Mouse (Mus musculus): ENCODE data around the gene Gm12830.

Gene Gm12830

DNA sequence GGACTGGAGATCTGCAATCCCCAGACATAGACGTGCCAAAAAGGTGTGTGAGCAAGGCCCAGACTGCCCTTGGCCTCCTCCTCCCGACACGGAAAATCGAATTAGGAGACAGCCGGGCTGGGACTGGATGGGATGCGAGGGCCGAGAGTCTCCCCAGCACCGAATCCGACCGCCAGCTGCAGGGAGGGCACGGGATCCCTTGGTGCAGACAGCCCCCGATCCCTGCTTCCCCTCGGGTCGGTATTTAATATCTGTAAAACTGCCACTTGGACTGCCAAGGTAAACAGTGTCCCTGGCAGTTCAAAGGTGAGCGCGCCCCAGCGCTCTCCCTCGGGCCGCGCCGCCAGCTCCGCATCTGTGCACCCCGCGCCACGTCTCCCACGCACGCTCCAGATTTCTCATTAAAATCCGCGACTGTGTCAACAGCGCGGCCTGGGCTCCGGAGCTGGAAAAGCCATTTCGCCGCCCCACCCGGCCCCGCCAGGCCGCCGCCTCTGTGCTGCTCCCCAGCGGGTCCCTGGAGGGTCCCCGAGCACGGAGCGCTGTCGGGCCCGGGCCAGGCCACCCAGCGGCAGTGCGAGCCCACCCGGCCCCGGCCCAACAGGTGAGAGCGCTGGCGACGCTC is 21.7 kb downstream of the Gm12830 start:
- peak; percentile 65 for DNase-seq (ENCODE audit: extremely low spot score, low spot score)

DNA sequence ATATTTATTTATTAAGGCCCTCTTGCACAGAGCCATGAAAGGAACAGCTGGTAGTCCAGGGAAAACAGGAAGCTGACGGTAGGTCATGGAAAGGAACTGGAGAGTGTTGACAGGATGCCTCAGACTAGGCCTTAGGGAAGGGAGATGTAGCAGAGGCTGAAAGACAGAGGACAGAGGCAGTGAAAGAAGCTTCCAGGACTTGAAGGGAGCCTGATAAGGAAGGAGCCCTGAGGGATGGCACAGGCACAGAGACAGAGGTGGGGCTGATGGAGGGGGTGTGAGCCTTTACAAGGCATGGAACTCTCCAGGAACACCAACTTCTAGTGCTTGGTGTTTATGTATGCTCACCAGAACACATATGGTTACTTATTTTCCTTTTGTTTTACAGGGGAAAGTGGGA is 23.1 kb downstream of the Gm12830 start:
- DNase-seq (ENCODE audit: extremely low spot score, low spot score), result no peak

DNA sequence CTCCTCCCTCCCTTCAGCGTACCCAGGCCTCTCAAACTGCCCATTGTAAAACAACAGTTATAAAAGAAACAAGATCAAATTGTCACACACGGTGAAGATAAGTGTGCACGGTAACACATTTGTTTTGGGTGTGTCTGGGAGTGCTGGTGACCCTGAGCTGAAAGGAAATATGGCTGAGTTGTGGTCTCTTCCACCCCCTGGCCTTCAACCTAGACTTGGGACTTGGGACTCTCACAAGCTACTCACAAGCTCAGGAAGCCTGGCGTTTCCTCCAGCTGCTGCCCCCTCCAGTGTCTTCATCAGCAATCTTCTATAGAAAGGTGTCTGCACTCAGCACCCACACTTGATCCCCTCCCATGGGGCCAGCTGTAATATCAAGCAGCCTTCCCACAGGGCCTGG is 24.1 kb downstream of the Gm12830 start:
- DNase-seq (ENCODE audit: extremely low spot score, low spot score), result no peak

DNA sequence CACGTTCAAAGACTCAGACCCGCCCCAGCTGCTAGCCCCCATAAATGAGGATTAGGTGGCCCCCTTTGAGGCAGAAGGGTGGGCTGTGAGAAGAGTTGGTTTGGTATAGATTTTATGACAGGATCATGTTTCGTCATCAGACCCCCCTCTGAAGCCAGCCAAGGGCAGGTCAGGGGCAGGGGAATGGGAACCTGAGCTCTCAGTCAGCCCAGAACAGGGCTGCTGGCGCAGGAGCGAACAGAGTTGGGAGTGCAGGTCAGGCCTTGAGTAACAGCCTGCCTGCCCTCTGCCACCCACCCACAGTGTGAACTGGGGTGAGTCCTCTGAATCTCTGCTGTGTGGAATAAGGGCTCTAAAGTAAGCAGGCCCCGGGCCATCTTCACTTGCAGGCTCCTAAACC is 25.2 kb downstream of the Gm12830 start:
- DNase-seq (ENCODE audit: extremely low spot score, low spot score), result no peak

DNA sequence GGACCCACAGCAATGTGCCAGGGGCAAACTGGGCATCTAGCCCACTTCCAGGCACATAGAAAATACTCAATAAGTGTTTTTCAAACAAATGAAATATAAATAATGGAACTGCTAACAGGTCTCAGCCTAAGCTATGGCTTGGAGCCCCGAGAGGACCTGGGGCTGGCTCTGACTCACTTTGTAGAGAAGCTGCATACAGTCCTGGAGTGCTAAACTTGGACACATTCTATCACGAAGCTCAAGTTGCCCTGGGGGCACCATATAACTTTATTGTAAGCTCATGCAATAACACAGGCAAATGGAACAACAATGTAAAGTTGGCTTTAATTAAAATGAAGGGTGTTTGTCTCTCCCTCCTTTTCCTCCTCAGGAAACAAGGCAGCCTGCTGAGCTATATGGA is 32.4 kb downstream of the Gm12830 start:
- DNase-seq (ENCODE audit: extremely low spot score, low spot score), result no peak

DNA sequence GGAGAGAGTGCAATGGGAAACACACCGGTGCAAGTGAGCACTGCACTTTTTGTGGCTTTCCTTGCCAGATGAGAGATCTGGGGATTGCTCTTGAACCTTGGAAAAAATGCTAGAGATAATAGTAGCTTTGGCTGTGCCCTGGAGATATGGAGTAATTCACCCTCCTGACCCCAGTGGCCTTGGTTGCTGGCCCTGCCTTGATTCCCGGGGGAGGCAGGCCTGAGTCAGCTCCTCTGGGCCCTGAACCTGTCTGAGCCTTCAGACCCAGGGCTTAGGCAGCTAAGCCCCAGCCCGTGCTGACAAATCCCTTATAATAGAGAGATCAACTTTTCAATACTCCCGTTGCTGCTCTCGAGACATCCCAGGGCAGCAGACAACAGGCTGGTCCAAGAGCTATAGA is 36.9 kb downstream of the Gm12830 start:
- no peak for DNase-seq (ENCODE audit: extremely low spot score, low spot score)

- no peak for DNase-seq (ENCODE audit: extremely low spot score, low spot score)
Measured at GRCm38 (mm10) chr4:114863166-114863565, 41.6 kb downstream of the Gm12830 start.

- peak; percentile 47 for DNase-seq (ENCODE audit: extremely low spot score, low spot score)
Measured at GRCm38 (mm10) chr4:114869765-114870490, 48.4 kb downstream of the Gm12830 start.

GRCm38 (mm10) chr4:114876441-114876972 is 55.0 kb downstream of the Gm12830 start:
- DNase-seq (ENCODE audit: extremely low spot score, low spot score), result no peak

DNA sequence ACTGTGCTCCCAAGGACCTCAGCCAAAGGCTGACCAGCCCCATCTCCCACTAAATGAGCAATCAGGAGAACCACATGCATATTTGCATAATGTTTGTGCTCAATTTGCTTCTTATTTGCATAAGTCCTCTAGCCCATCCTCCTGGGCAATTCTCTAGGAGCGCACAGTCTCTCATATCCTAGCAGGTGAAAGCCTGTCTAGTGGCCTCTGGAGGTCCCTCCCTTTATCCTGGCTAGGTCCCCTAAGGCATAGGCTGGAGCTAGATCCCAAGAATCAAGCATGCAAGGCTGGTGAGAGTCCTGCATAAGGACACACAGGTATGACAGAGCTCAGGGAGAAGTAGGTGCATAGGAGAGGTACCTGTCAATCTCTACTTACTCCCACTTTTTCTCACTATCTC is 60.7 kb downstream of the Gm12830 start:
- no peak for DNase-seq (ENCODE audit: extremely low spot score, low spot score)

- no peak for DNase-seq (ENCODE audit: extremely low spot score, low spot score)
Measured at GRCm38 (mm10) chr4:114897853-114898252, 76.3 kb downstream of the Gm12830 start.

DNA sequence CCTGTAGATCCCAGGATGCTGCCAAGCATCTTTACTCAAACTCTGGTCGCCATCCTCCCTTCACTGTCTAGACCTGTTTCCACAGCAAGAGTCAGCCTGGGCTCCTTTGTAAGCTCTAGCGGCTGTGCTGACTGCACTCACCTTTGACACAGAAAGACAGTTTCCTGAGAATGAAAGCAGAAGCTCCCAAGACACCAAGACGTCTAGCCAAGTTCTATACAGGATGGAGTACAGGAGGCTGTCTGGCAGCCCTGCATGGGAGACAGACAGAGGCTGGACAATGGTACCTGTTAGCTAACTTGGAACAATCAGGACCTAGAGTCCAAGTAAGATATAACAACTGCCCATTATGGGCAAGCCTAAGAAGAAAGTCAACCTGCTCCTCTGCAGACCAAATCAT is 78.4 kb downstream of the Gm12830 start:
- DNase-seq (ENCODE audit: extremely low spot score, low spot score), result peak; percentile 16

GRCm38 (mm10) chr4:114900866-114901642 is 79.5 kb downstream of the Gm12830 start:
- peak; percentile 49 for DNase-seq (ENCODE audit: extremely low spot score, low spot score)

DNA sequence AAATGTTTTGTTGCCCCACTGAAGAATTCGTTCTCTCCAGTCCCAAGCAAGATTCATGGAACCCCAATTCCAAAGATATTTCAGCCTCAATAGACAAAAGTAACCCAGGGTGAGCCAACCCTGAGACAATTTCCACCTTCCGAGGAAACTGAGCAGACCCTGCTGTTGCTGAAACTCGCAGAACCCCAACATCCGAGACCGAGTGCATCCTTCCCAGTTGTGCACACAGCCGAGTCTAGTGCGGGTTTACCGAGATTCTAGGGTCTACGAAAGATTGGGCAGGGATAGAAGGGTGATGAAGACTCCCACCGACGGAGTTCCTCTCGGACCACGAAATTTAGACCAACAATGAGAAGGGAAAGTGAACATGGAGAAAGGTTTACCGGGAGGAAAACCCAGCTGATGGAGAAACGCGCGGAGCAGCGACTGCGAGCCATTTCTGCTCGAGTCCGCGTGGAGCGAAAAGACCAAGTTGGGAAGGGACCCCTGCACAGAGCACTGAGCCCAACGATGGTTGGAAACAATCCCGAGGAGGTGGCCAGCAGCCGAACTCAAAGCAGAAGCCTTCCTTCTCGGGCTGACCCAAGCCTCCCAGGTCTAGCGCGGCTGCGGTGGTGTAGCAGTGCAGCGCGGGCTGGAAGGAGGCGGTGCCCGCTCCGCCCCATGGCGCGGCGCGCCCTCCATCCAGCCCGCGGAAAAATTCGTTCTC is 80.3 kb downstream of the Gm12830 start:
- peak; percentile 75 for DNase-seq (ENCODE audit: extremely low spot score, low spot score)

DNA sequence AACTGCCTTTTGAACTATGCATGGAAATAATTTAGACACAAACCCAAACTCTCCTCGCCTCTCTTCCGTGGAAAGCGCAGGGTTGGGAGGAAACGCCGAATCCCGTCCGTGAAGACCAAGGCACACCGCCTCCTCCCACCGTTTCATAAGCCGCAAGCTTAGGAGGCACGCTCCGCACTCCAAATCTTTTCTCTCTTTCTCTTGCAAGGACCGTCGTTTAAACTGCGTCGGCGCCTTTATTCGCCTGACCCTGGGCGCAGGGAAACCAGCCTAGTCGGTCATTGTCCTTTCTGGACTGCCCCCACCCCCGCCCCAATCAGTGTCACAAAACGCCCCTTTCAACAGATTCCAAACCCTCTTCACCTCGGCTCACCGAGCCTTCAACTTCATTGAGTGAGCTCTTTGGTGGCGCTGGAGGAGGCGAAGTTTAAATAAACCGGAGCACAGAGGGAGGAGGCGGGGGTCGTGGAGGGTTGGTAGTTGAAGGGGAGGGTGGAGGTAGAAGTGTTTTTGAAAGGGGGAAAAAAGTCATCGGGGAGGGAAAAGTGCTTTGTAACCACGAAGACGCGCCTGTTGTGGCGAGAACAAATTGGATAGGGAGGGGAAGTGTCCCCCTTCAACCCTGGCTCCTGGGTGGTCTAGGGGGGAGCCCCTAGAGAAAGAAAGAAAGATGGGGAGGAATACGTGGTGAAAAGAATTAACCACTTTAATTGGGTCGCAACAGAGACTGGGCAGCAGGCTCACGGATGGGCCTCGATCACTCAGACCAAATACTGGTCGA is 81.3 kb downstream of the Gm12830 start:
- peak; percentile 73 for DNase-seq (ENCODE audit: extremely low spot score, low spot score)

DNA sequence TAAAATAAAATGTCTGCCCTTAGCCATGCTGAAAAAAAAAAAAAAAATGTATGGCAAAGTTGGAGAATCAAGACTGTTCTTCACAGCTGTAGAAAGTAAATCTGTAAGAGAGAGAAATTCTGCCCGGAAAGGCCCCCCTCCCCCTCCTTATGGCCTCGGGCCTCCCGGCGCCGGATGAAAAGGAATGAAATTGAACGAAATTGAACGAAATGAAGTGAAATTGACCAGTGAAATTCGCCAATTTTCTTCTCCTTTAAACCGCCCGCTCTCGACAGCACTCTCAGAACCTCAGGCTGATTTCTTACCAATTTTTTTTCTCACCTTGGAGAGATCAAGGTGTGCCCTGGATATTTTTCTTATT is 81.9 kb downstream of the Gm12830 start:
- DNase-seq (ENCODE audit: extremely low spot score, low spot score), result peak; percentile 40

- no peak for DNase-seq (ENCODE audit: extremely low spot score, low spot score)
Measured at GRCm38 (mm10) chr4:114905501-114905900, 84.0 kb downstream of the Gm12830 start.
